Mouse (Mus musculus) intestine, postnatal 0 days (tissue): ENCODE data around the gene Neurod2. TPM values are rescaled to one million over a fixed set of nuclear protein-coding genes. Genes with fewer than 3 reads are reported as not detected.
A peak's percentile ranks its signal among the peaks of the same experiment; 100 is the strongest.

ENCODE experiments used
- ATAC-seq: fragments of 200-750 bp; cut with Nextera tagmentation; 2 replicates; pipeline ENCODE4 v1.8.0; 2017; ENCODE audit warnings: mild to moderate bottlenecking, moderate TSS enrichment, moderate library complexity
- H3K27ac ChIP-seq: fragments of 300-500 bp; sonication (generic); 2 replicates; pipeline ENCODE4 v1.5.1; 2014; ENCODE audit warnings: mild to moderate bottlenecking, low read depth, low read length, moderate library complexity
- H3K27me3 ChIP-seq: fragments of 300-500 bp; sonication (generic); replicated peaks from 2 replicates; pipeline ENCODE4 v1.6.1; 2014; ENCODE audit warnings: low read length, mixed read lengths; ENCODE audit not compliant: control insufficient read depth, insufficient read depth
- H3K36me3 ChIP-seq: fragments of 300-500 bp; sonication (generic); 2 replicates; pipeline ENCODE4 v1.6.1; 2014; ENCODE audit warnings: mild to moderate bottlenecking, moderate library complexity; ENCODE audit not compliant: control insufficient read depth, insufficient read depth
- H3K4me1 ChIP-seq: fragments of 300-500 bp; sonication (generic); replicated peaks from 2 replicates; pipeline ENCODE4 v1.6.1; 2014; ENCODE audit warnings: antibody characterized with exemption, low read length, mixed read lengths; ENCODE audit not compliant: control insufficient read depth, insufficient read depth
- H3K4me2 ChIP-seq: fragments of 300-500 bp; sonication (generic); replicated peaks from 2 replicates; pipeline ENCODE4 v1.6.1; 2014; ENCODE audit warnings: low read depth, mild to moderate bottlenecking, moderate library complexity
- H3K4me3 ChIP-seq: fragments of 300-500 bp; sonication (generic); 2 replicates; pipeline ENCODE4 v1.5.1; 2014; ENCODE audit warnings: low read depth, low read length
- H3K9ac ChIP-seq: fragments of 300-500 bp; sonication (generic); 2 replicates; pipeline ENCODE4 v1.6.1; 2014; ENCODE audit warnings: mild to moderate bottlenecking, low read depth, low read length
- H3K9me3 ChIP-seq: fragments of 300-500 bp; sonication (generic); 2 replicates; pipeline ENCODE4 v1.6.1; 2016; ENCODE audit warnings: mixed run types; ENCODE audit not compliant: control insufficient read depth
- CTCF ChIP-seq: sonication (generic); IDR thresholded peaks from 2 replicates; pipeline ENCODE4 v1.5.1; 2016; ENCODE audit warnings: low read depth, mild to moderate bottlenecking, control low read depth, antibody characterized with exemption, moderate library complexity
- WGBS: fragments of 180-500 bp; shearing (Covaris S2); extraction: QIAGEN DNeasy Blood & Tissue Kit; methylation state at CpG from one replicate; pipeline ENCODE4 v1.1.7; 2014; 5-methylcytosine and 5-hydroxymethylcytosine counted together
- polyA plus RNA-seq: library from polyadenylated mRNA; unstranded; fragments of >200 nt; fragmentation: Nextera tagmentation; extraction: Ambion mirVana; gene quantifications from 2 replicates; pipeline ENCODE4 v1.2.1, GENCODE M21; 2015

The Neurod2 gene
- polyA plus RNA-seq, 1 experiment from 2014 or later = not detected

DNA sequence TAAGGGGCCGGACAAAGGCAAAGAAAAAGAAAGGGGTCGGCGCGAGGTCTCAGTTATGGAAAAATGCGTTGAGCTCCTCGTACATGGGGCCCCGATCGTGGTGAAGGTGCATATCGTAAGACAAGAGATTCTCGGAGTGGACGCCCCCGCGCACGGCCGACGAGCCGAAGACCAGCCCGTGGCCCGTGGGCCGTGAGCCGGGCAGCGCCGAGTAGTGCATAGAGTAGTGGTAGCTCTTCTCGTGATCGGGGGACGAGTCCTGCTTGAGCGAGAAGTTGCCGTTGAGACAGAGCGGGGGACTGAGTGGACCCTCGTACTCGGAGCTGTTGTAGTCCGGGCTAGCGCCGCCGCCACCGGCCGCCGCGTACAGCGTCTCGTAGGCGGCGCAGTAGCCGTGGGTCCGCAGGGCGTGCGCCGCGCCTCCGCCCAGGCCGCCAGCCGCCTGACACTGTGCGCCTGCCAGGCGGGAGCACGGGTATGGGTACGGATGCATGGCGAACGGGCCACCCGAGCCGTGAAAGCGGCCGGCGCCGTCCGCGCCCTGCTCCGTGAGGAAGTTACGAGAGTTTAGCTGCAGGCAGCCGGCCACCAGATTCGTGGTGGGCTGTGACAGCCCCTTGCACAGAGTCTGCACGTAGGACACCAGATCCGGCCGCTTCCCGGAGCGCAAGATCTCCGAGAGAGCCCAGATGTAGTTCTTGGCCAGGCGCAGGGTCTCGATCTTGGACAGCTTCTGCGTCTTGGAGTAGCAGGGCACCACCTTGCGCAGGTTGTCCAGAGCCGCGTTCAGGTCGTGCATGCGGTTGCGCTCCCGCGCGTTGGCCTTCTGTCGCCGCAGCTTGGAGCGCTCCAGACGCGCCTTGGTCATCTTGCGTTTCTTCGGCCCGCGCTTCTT, 2.1 kb downstream of the Neurod2 start:
- no peak for ATAC-seq
- Histone ChIP-seq H3K4me1 (peaks cover 6% of the 10 kb centered on the region; the same call in 1 of the 2 replicates), H3K4me2 (peak overlapping the region; percentile 58), H3K27me3 (peaks cover 100% of the 10 kb centered on the region), H3K27ac (no peak overlapping the region), H3K9me3 (no peaks in the 10 kb centered on the region), H3K4me3 (peak overlapping the region; percentile 32), H3K9ac (no peak overlapping the region), H3K36me3 (no peaks in the 10 kb centered on the region)
- TF ChIP-seq CTCF = no peak
- 1% methylated on average over 97 of the region's 97 CpGs for WGBS

DNA sequence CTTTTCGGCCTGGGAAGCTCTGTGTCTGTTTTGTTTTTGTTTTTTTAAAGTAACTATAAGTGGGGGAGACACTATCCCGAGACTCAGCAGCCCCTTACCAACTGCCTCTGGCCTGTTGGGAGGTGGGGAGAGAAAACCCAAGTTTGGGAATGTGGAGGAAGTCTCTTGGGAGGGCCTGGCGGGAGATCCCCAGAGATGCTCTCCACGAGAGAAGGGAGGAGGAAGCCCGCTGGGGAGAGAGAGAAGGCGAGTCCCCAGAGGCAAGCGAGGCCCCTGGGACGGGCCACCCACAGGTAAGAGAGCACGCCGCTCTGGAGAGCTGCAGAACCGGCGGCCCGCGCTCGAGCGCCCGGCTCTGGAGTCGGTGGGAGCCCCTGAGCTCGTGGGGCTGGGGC, 2.7 kb downstream of the Neurod2 start:
- peaks cover 100% of the 10 kb centered on the region for H3K27me3 ChIP-seq
- peak overlapping the region; percentile 58; the same call in 1 of the 2 replicates for H3K4me2 ChIP-seq
- no peak overlapping the region for H3K27ac ChIP-seq
- peaks cover 6% of the 10 kb centered on the region; the same call in 1 of the 2 replicates for H3K4me1 ChIP-seq
- no peak for TF ChIP-seq CTCF
- no peak for ATAC-seq
- no peaks in the 10 kb centered on the region for H3K9me3 ChIP-seq
- H3K4me3 ChIP-seq = peak overlapping the region; percentile 32; the same call in 1 of the 2 replicates
- H3K36me3 ChIP-seq = no peaks in the 10 kb centered on the region
- no peak overlapping the region for H3K9ac ChIP-seq
- 2% methylated on average over 17 of the region's 19 CpGs for WGBS

DNA sequence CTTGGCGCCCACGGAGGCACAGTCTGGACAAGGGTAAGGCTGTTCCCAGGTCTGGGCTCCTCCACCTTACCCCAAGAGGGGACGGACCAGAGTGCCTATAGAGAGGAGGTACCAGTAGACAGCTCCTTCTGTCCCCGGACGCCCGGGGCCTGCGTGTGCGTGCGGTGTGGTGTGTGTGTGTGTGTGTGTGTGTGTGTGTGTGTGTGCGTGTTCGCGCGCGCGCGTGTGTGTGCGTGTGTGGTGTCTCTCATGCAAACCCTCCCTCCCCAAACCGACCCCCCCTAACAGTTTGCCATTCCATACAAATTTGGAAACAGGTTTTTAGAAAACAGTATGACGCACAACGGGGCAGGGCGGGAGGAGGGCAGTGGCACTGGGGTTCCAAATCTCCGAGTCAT, 3.6 kb downstream of the Neurod2 start:
- no peak overlapping the region for H3K4me2 ChIP-seq
- peaks cover 6% of the 10 kb centered on the region; the same call in 1 of the 2 replicates for H3K4me1 ChIP-seq
- no peak overlapping the region for H3K4me3 ChIP-seq
- H3K27ac ChIP-seq = no peak overlapping the region
- no peak overlapping the region for H3K9ac ChIP-seq
- H3K36me3 ChIP-seq = no peaks in the 10 kb centered on the region
- WGBS = 5% methylated on average over 22 of the region's 22 CpGs
- ATAC-seq = no peak
- no peak for TF ChIP-seq CTCF
- no peaks in the 10 kb centered on the region for H3K9me3 ChIP-seq
- peaks cover 100% of the 10 kb centered on the region for H3K27me3 ChIP-seq

DNA sequence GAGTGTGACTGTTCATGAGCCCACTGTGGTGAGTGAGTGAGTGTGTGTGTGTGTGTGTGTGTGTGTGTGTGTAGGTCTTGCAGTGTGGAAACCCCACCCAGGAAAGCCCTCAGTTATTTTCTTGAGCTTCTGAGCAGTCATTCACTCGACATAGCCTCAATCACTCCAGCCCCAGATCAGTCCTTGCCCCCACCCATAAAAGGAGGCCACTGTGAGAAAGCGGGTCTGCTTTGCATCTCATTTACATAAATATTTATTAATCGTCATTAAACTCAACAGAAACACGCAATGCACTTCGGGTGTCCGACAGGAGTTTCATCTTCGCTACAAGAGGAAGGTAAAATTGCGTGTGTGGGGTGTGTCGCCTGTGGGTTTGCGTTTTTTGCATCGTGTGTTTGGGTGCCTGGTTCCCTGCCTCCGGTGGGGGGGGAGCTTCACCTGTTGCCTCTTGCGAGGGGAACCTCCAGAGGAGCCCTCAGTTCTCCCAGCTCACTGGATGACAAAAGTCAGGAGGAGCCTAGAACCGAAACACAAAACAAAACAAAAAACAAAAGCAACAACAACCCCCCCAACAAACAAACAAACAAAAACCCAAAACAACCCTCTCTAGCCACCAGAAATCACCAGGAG, 4.1 kb downstream of the Neurod2 start:
- TF ChIP-seq CTCF = no peak
- H3K27ac ChIP-seq = no peak overlapping the region
- no peak overlapping the region for H3K4me3 ChIP-seq
- H3K27me3 ChIP-seq = peaks cover 99% of the 10 kb centered on the region
- no peak for ATAC-seq
- peaks cover 6% of the 10 kb centered on the region; the same call in 1 of the 2 replicates for H3K4me1 ChIP-seq
- no peak overlapping the region for H3K9ac ChIP-seq
- H3K9me3 ChIP-seq = no peaks in the 10 kb centered on the region
- WGBS = 6% methylated on average over 14 of the region's 14 CpGs
- no peaks in the 10 kb centered on the region for H3K36me3 ChIP-seq
- no peak overlapping the region for H3K4me2 ChIP-seq

- H3K4me3 ChIP-seq = no peak overlapping the region
- no peaks in the 10 kb centered on the region for H3K36me3 ChIP-seq
- H3K27me3 ChIP-seq = peaks cover 98% of the 10 kb centered on the region
- H3K4me1 ChIP-seq = peaks cover 6% of the 10 kb centered on the region; the same call in 1 of the 2 replicates
- no peak overlapping the region for H3K27ac ChIP-seq
- H3K9ac ChIP-seq = no peak overlapping the region
- no peak for ATAC-seq
- no peaks in the 10 kb centered on the region for H3K9me3 ChIP-seq
- 3% methylated on average over 9 of the region's 9 CpGs for WGBS
- no peak overlapping the region for H3K4me2 ChIP-seq
- TF ChIP-seq CTCF = no peak
Observed at GRCm38 (mm10) chr11:98323933-98324332, 5.5 kb downstream of the Neurod2 start.

- H3K9me3 ChIP-seq = no peaks in the 10 kb centered on the region
- no peak for TF ChIP-seq CTCF
- H3K27me3 ChIP-seq = peaks cover 98% of the 10 kb centered on the region
- H3K9ac ChIP-seq = no peak overlapping the region
- no peaks in the 10 kb centered on the region for H3K36me3 ChIP-seq
- no peak overlapping the region for H3K27ac ChIP-seq
- no peak overlapping the region for H3K4me3 ChIP-seq
- 6% methylated on average over 10 of the region's 10 CpGs for WGBS
- no peak overlapping the region for H3K4me2 ChIP-seq
- no peak for ATAC-seq
- peaks cover 6% of the 10 kb centered on the region; the same call in 1 of the 2 replicates for H3K4me1 ChIP-seq
Observed at GRCm38 (mm10) chr11:98323136-98323866, 6.1 kb downstream of the Neurod2 start.
